Mouse (Mus musculus) testis, adult 2 months (tissue): Measurements from ENCODE around the gene Cpsf2.

Source experiments
- CTCF ChIP-seq: fragments of 200-500 bp; IDR thresholded peaks from 2 replicates; pipeline ENCODE4 v1.5.1; 2012; ENCODE audit warnings: low read depth, mild to moderate bottlenecking, inconsistent platforms, low read length, moderate library complexity; ENCODE audit not compliant: control insufficient read depth, insufficient read depth, insufficient replicate concordance
- POLR2A ChIP-seq: fragments of 200-500 bp; IDR thresholded peaks from 2 replicates; pipeline ENCODE4 v1.6.1; 2012; ENCODE audit warnings: low read depth, mild to moderate bottlenecking, inconsistent platforms, low read length, moderate library complexity; ENCODE audit not compliant: control insufficient read depth

GRCm38 (mm10) chr12:101958556-101958955 lies 17.2 kb upstream of the Cpsf2 start:
- TF ChIP-seq CTCF: no peak
- TF ChIP-seq POLR2A: no peak
